Mouse (Mus musculus) spleen, postnatal 10 days (tissue): ENCODE results near the gene Spns3.
A peak's percentile ranks its signal among the peaks of the same experiment; 100 is the strongest.

Experiments used
- DNase-seq, 2 experiments: peaks; one replicate each; pipeline ENCODE4 v3.0.0; 2021 to 2022; ENCODE audit warnings: low spot score in 2 of 2

Gene Spns3

GRCm38 (mm10) chr11:72550134-72550988, at the start of gene Spns3:
Gene Spns3, minus strand, starts transcription at chr11:72550506.
- DNase-seq = peak in 1 of 2 experiments; percentile 52

- DNase-seq = no peak
Measured at GRCm38 (mm10) chr11:72597780-72598179, 47.5 kb upstream of the Spns3 start.

GRCm38 (mm10) chr11:72595010-72595737, 44.9 kb upstream of the Spns3 start:
- DNase-seq = no peak

GRCm38 (mm10) chr11:72587537-72588233, 37.4 kb upstream of the Spns3 start:
- no peak for DNase-seq

- no peak for DNase-seq
Measured at GRCm38 (mm10) chr11:72586570-72586969, 36.3 kb upstream of the Spns3 start.

GRCm38 (mm10) chr11:72583092-72583491, 32.8 kb upstream of the Spns3 start:
- DNase-seq = no peak

GRCm38 (mm10) chr11:72582448-72582705, 32.1 kb upstream of the Spns3 start:
- DNase-seq = no peak

- DNase-seq = no peak
Measured at GRCm38 (mm10) chr11:72581609-72582447, 31.5 kb upstream of the Spns3 start.

GRCm38 (mm10) chr11:72578471-72578870, 28.2 kb upstream of the Spns3 start:
- DNase-seq = no peak

- DNase-seq = peak in 1 of 2 experiments; percentile 29
Measured at GRCm38 (mm10) chr11:72576466-72577351, 26.4 kb upstream of the Spns3 start.

- DNase-seq = no peak
Measured at GRCm38 (mm10) chr11:72576111-72576465, 25.8 kb upstream of the Spns3 start.

GRCm38 (mm10) chr11:72573819-72574218, 23.5 kb upstream of the Spns3 start:
- peak in 1 of 2 experiments; percentile 68 for DNase-seq

- DNase-seq = peak; percentile 69 to 86
Measured at GRCm38 (mm10) chr11:72570319-72570979, 20.1 kb upstream of the Spns3 start.

- no peak for DNase-seq
Measured at GRCm38 (mm10) chr11:72569671-72570318, 19.5 kb upstream of the Spns3 start.

GRCm38 (mm10) chr11:72569051-72569450, 18.7 kb upstream of the Spns3 start:
- peak in 1 of 2 experiments; percentile 60 for DNase-seq

- no peak for DNase-seq
Measured at GRCm38 (mm10) chr11:72566816-72567338, 16.6 kb upstream of the Spns3 start.

GRCm38 (mm10) chr11:72566304-72566703, 16.0 kb upstream of the Spns3 start:
- DNase-seq = no peak

GRCm38 (mm10) chr11:72564232-72564807, 14.0 kb upstream of the Spns3 start:
- no peak for DNase-seq

- DNase-seq = peak in 1 of 2 experiments; percentile 51
Measured at GRCm38 (mm10) chr11:72560661-72561060, 10.4 kb upstream of the Spns3 start.
